Mouse (Mus musculus) embryo, embryonic 9.5 days (tissue): ENCODE results near the gene Akap7.

Source experiments
- DNase-seq: peaks from one replicate; pipeline ENCODE4 v3.0.0-alpha.2; 2017; ENCODE audit errors: extremely low spot score

Akap7 gene

GRCm38 (mm10) chr10:25257466-25257865, 50.2 kb downstream of the Akap7 start:
- DNase-seq = no peak

- DNase-seq = no peak
These were observed 54.2 kb downstream of the Akap7 start for GRCm38 (mm10) chr10:25253474-25253873.

- no peak for DNase-seq
These were observed 54.7 kb downstream of the Akap7 start for GRCm38 (mm10) chr10:25253006-25253405.

GRCm38 (mm10) chr10:25250108-25250507, 57.6 kb downstream of the Akap7 start:
- peak; percentile 61 for DNase-seq

- DNase-seq = peak; percentile 27
These were observed 61.5 kb downstream of the Akap7 start for GRCm38 (mm10) chr10:25246173-25246572.

- DNase-seq = peak; percentile 51
These were observed 68.5 kb downstream of the Akap7 start for GRCm38 (mm10) chr10:25239156-25239555.

- DNase-seq = no peak
These were observed 73.6 kb downstream of the Akap7 start for GRCm38 (mm10) chr10:25234080-25234479.

- DNase-seq = peak; percentile 19
These were observed 75.0 kb downstream of the Akap7 start for GRCm38 (mm10) chr10:25232700-25233099.

- DNase-seq = no peak
These were observed 76.3 kb downstream of the Akap7 start for GRCm38 (mm10) chr10:25231358-25231757.

- no peak for DNase-seq
These were observed 83.3 kb downstream of the Akap7 start for GRCm38 (mm10) chr10:25224371-25224770.

GRCm38 (mm10) chr10:25220754-25221153, 86.9 kb downstream of the Akap7 start:
- DNase-seq = no peak

- DNase-seq = no peak
These were observed 87.7 kb downstream of the Akap7 start for GRCm38 (mm10) chr10:25219901-25220495.

GRCm38 (mm10) chr10:25219220-25219628, 88.4 kb downstream of the Akap7 start:
- DNase-seq = peak; percentile 69

GRCm38 (mm10) chr10:25218746-25219145, 88.9 kb downstream of the Akap7 start:
- no peak for DNase-seq

- DNase-seq = no peak
These were observed 91.7 kb downstream of the Akap7 start for GRCm38 (mm10) chr10:25215977-25216376.

GRCm38 (mm10) chr10:25213716-25214115, 94.0 kb downstream of the Akap7 start:
- no peak for DNase-seq

GRCm38 (mm10) chr10:25208619-25209018, 99.1 kb downstream of the Akap7 start:
- no peak for DNase-seq

- no peak for DNase-seq
These were observed 99.8 kb downstream of the Akap7 start for GRCm38 (mm10) chr10:25207866-25208265.

GRCm38 (mm10) chr10:25200691-25201090, 107.0 kb downstream of the Akap7 start:
- DNase-seq = no peak

- peak; percentile 63 for DNase-seq
These were observed 107.9 kb downstream of the Akap7 start for GRCm38 (mm10) chr10:25199510-25200353.

- DNase-seq = no peak
These were observed 109.1 kb downstream of the Akap7 start for GRCm38 (mm10) chr10:25198575-25198974.

- DNase-seq = no peak
These were observed 109.6 kb downstream of the Akap7 start for GRCm38 (mm10) chr10:25198048-25198447.
